Mouse (Mus musculus) neural tube, embryonic 13.5 days (tissue): ENCODE results near the gene Ptprc. TPM values are rescaled to one million over a fixed set of nuclear protein-coding genes. Genes with fewer than 3 reads are reported as not detected.
A peak's percentile ranks its signal among the peaks of the same experiment; 100 is the strongest.

Experiments
- ATAC-seq: fragments of 200-750 bp; cut with Nextera tagmentation; 2 replicates; pipeline ENCODE4 v1.8.0; 2017; ENCODE audit warnings: low read depth, mild to moderate bottlenecking, moderate TSS enrichment, moderate library complexity
- H3K27ac ChIP-seq: fragments of 300-500 bp; sonication (generic); replicated peaks from 2 replicates; pipeline ENCODE4 v1.5.1; 2015; ENCODE audit warnings: moderate library complexity, mild to moderate bottlenecking, inconsistent platforms
- H3K27me3 ChIP-seq: fragments of 300-500 bp; sonication (generic); 2 replicates; pipeline ENCODE4 v1.6.1; 2015; ENCODE audit warnings: mild to moderate bottlenecking, inconsistent platforms
- H3K36me3 ChIP-seq: fragments of 300-500 bp; sonication (generic); 2 replicates; pipeline ENCODE4 v1.6.1; 2015; ENCODE audit warnings: mild to moderate bottlenecking, inconsistent platforms
- H3K4me1 ChIP-seq: fragments of 300-500 bp; sonication (generic); replicated peaks from 2 replicates; pipeline ENCODE4 v1.6.1; 2015; ENCODE audit warnings: inconsistent platforms
- H3K4me2 ChIP-seq: fragments of 300-500 bp; sonication (generic); 2 replicates; pipeline ENCODE4 v1.6.1; 2015; ENCODE audit warnings: inconsistent platforms, mild to moderate bottlenecking, moderate library complexity
- H3K4me3 ChIP-seq: fragments of 300-500 bp; sonication (generic); 2 replicates; pipeline ENCODE4 v1.5.1; 2015; ENCODE audit warnings: mild to moderate bottlenecking, inconsistent platforms
- H3K9ac ChIP-seq: fragments of 300-500 bp; sonication (generic); 2 replicates; pipeline ENCODE4 v1.6.1; 2015; ENCODE audit warnings: moderate library complexity, mild to moderate bottlenecking, inconsistent platforms
- H3K9me3 ChIP-seq: fragments of 300-500 bp; sonication (generic); 2 replicates; pipeline ENCODE4 v1.6.1; 2016; ENCODE audit warnings: inconsistent platforms
- WGBS: fragments of 180-500 bp; shearing (Covaris S2); methylation state at CpG from one replicate; pipeline ENCODE4 v1.1.7; 2015; 5-methylcytosine and 5-hydroxymethylcytosine counted together
- polyA plus RNA-seq: library from polyadenylated mRNA; unstranded; fragments of >200 nt; fragmentation: Nextera tagmentation; extraction: Ambion mirVana; gene quantifications from 2 replicates; pipeline ENCODE4 v1.2.1, GENCODE M21; 2015

Ptprc gene
- polyA plus RNA-seq, 1 experiment from 2014 or later = 1.2 TPM

GRCm38 (mm10) chr1:138021962-138022917 lies 153.3 kb downstream of the Ptprc start:
- ATAC-seq = no peak
- H3K27ac ChIP-seq = peak overlapping the region; percentile 29; the same call in 1 of the 2 replicates
- 14% methylated on average over 11 of the region's 11 CpGs for WGBS
- no peaks in the 10 kb centered on the region for H3K27me3 ChIP-seq
- H3K4me3 ChIP-seq = no peak overlapping the region
- H3K36me3 ChIP-seq = no peaks in the 10 kb centered on the region
- no peak overlapping the region for H3K9ac ChIP-seq
- peaks cover 23% of the 10 kb centered on the region for H3K4me1 ChIP-seq
- no peak overlapping the region for H3K4me2 ChIP-seq
- no peaks in the 10 kb centered on the region for H3K9me3 ChIP-seq

Other genes with a start within 250 kb of the Ptprc start
- not detected in 2 replicates for gene Atp6v1g3, start 98.0 kb upstream of the Ptprc start, polyA plus RNA-seq